ENCODE assay signal across 8 mouse cellular contexts in genomic region chr7:130519096-130520048, GRCm38 (mm10). TPM values are rescaled to one million over a fixed set of nuclear protein-coding genes. Genes with fewer than 3 reads are reported as not detected.
DNase-seq lines count a peak whose midpoint lies in the region; ATAC-seq and TF ChIP-seq lines count a peak whose summit lies in the region.

No protein-coding gene starts in this region.

- peaks cover 4% of the 10 kb centered on the region for H3K9me3 ChIP-seq in CH12.LX (replicated peaks; ENCODE audit: low read length)
- H3K9me3 ChIP-seq in forebrain, embryonic 11.5 days (ENCODE audit: control insufficient read depth, low read length): no peaks in the 10 kb centered on the region
- H3K9me3 ChIP-seq in heart, embryonic 16.5 days (replicated peaks; ENCODE audit: control insufficient read depth, low read length): no peaks in the 10 kb centered on the region
- no peaks in the 10 kb centered on the region for H3K9me3 ChIP-seq in liver, embryonic 15.5 days (replicated peaks)
- no peaks in the 10 kb centered on the region for H3K9me3 ChIP-seq in neural tube, embryonic 12.5 days

- TF ChIP-seq EP300 in CH12.LX (IDR thresholded peaks at IDR 0.05; ENCODE audit: low read length): no peak

- H3K79me2 ChIP-seq in CH12.LX (replicated peaks; ENCODE audit: control insufficient read depth, extremely low read depth, insufficient read depth, poor library complexity, severe bottlenecking): peaks cover 8% of the 10 kb centered on the region

- no peaks in the 10 kb centered on the region for H3K27me3 ChIP-seq in CH12.LX (replicated peaks)
- H3K27me3 ChIP-seq in forebrain, embryonic 11.5 days (ENCODE audit: control insufficient read depth, insufficient read depth, low read length): no peaks in the 10 kb centered on the region
- H3K27me3 ChIP-seq in heart, embryonic 16.5 days (ENCODE audit: control insufficient read depth, insufficient read depth, low read length): no peaks in the 10 kb centered on the region
- H3K27me3 ChIP-seq in liver, embryonic 15.5 days: no peaks in the 10 kb centered on the region
- no peaks in the 10 kb centered on the region for H3K27me3 ChIP-seq in neural tube, embryonic 12.5 days (replicated peaks)

- peak overlapping the region; percentile 81 for H3K9ac ChIP-seq in CH12.LX (ENCODE audit: insufficient read depth, low read depth)
- peak overlapping the region; percentile 90 for H3K9ac ChIP-seq in forebrain, embryonic 11.5 days (ENCODE audit: low read length)
- peak overlapping the region; percentile 98 for H3K9ac ChIP-seq in heart, embryonic 16.5 days (ENCODE audit: low read length)
- peak overlapping the region; percentile 98 for H3K9ac ChIP-seq in liver, embryonic 15.5 days
- peak overlapping the region; percentile 89 for H3K9ac ChIP-seq in neural tube, embryonic 12.5 days

- no peak for TF ChIP-seq RAD21 in CH12.LX (IDR thresholded peaks at IDR 0.05; ENCODE audit: low read depth, low read length)

- dilution Hi-C loops in CH12.LX (cut with MboI; ENCODE audit: extremely low pct_ligation_motif_present, extremely low pct_unique_long_range_greater_than_20kb, low sequenced_read_pairs): no loop called here

- TF ChIP-seq POLR2A in CH12.LX (IDR thresholded peaks at IDR 0.05; ENCODE audit: low read depth, low read length): peak; percentile 70

- TF ChIP-seq CTCF in CH12.LX (conservative IDR thresholded peaks at IDR 0.05 in 1 of 2, IDR thresholded peaks at IDR 0.05 in 1 of 2; ENCODE audit: low read depth in 2 of 2, low read length in 2 of 2): no peak

- H3K4me1 ChIP-seq in CH12.LX (ENCODE audit: control insufficient read depth in 1 of 2, insufficient read depth in 2 of 2): peaks cover 0 to 23% of the 10 kb centered on the region in 2 experiments; a peak in 2 of 4 replicates
- no peaks in the 10 kb centered on the region; the same call in 1 of the 2 replicates for H3K4me1 ChIP-seq in forebrain, embryonic 11.5 days (replicated peaks; ENCODE audit: control insufficient read depth, insufficient read depth, low read length)
- peaks cover 14% of the 10 kb centered on the region for H3K4me1 ChIP-seq in heart, embryonic 16.5 days (ENCODE audit: control insufficient read depth, insufficient read depth, low read length)
- H3K4me1 ChIP-seq in liver, embryonic 15.5 days (replicated peaks): peaks cover 32% of the 10 kb centered on the region
- H3K4me1 ChIP-seq in neural tube, embryonic 12.5 days: peaks cover 20% of the 10 kb centered on the region

- in situ Hi-C loops in CH12.LX (cut with MboI; ENCODE audit: low pct_ligation_motif_present, low pct_unique_long_range_greater_than_20kb, low sequenced_read_pairs): loop anchor here (25.0 kb wide), 1 partner anchor 1757 kb away; no protein-coding TSS in a partner anchor

- peak; percentile 89 for DNase-seq in CH12.LX (ENCODE audit: extremely low read depth)
- peak; percentile 86 for DNase-seq in c-Kit-positive CD71-positive TER-119-negative erythroid progenitor cells, embryonic 14.5 days (ENCODE audit: low read depth)
- DNase-seq in forebrain, embryonic 11.5 days (ENCODE audit: low spot score): peak; percentile 98
- peak; percentile 97 to 99 for DNase-seq in kidney, postnatal 36 days
- peak; percentile 96 for DNase-seq in telencephalon, adult 2 months (ENCODE audit: low read depth, low spot score)

- peak; percentile 97 for ATAC-seq in forebrain, embryonic 11.5 days (replicated peaks; ENCODE audit: low FRiP score)
- ATAC-seq in heart, embryonic 16.5 days (replicated peaks; ENCODE audit: extremely low read depth, insufficient read depth, low FRiP score): peak; percentile 98
- ATAC-seq in liver, embryonic 15.5 days (ENCODE audit: insufficient read depth): peak; percentile 92
- peak; percentile 97 for ATAC-seq in neural tube, embryonic 12.5 days (ENCODE audit: low FRiP score, low read depth)

- WGBS in forebrain, embryonic 11.5 days: under 1% methylated on average over 88 of the region's 90 CpGs
- WGBS in heart, embryonic 16.5 days: under 1% methylated on average over 90 of the region's 90 CpGs
- WGBS in liver, embryonic 15.5 days (ENCODE audit: insufficient replicate concordance): under 1% methylated on average over 90 of the region's 90 CpGs
- whole genome bisulfite sequencing in neural tube, embryonic 12.5 days: under 1% methylated on average over 90 of the region's 90 CpGs

- H3K4me3 ChIP-seq in CH12.LX (replicated peaks in 1 of 3; ENCODE audit: low read depth in 2 of 3, low read length in 2 of 3, poor library complexity in 1 of 3): peak overlapping the region; percentile 76 to 96 (median 85)
- peak overlapping the region; percentile 82 for H3K4me3 ChIP-seq in forebrain, embryonic 11.5 days (ENCODE audit: low read depth, low read length)
- peak overlapping the region; percentile 80 for H3K4me3 ChIP-seq in heart, embryonic 16.5 days (ENCODE audit: low read length)
- peak overlapping the region; percentile 97 for H3K4me3 ChIP-seq in liver, embryonic 15.5 days (replicated peaks)
- peak overlapping the region; percentile 80 for H3K4me3 ChIP-seq in neural tube, embryonic 12.5 days

- H3K4me2 ChIP-seq in CH12.LX (ENCODE audit: insufficient read depth, low read depth, poor library complexity, severe bottlenecking): peak overlapping the region; percentile 98
- H3K4me2 ChIP-seq in forebrain, embryonic 11.5 days (ENCODE audit: low read depth, low read length, severe bottlenecking): peak overlapping the region; percentile 78
- H3K4me2 ChIP-seq in heart, embryonic 16.5 days (ENCODE audit: low read depth, low read length): peak overlapping the region; percentile 88
- H3K4me2 ChIP-seq in liver, embryonic 15.5 days: peak overlapping the region; percentile 89
- H3K4me2 ChIP-seq in neural tube, embryonic 12.5 days (replicated peaks): peak overlapping the region; percentile 73

- H3K36me3 ChIP-seq in CH12.LX (replicated peaks in 1 of 2; ENCODE audit: control insufficient read depth in 1 of 2, insufficient read depth in 1 of 2, low read length in 1 of 2): peaks cover 0 to 6% of the 10 kb centered on the region in 2 experiments
- H3K36me3 ChIP-seq in forebrain, embryonic 11.5 days (ENCODE audit: control insufficient read depth, insufficient read depth, low read length): no peaks in the 10 kb centered on the region; the same call in 1 of the 2 replicates
- H3K36me3 ChIP-seq in heart, embryonic 16.5 days (ENCODE audit: control insufficient read depth, insufficient read depth): no peaks in the 10 kb centered on the region; the same call in 1 of the 2 replicates
- 0 out of 2 replicates have a peak, but pooled peaks cover 4% of the 10 kb centered on the region for H3K36me3 ChIP-seq in liver, embryonic 15.5 days (replicated peaks)
- H3K36me3 ChIP-seq in neural tube, embryonic 12.5 days: no peaks in the 10 kb centered on the region; the same call in 1 of the 2 replicates

- peak overlapping the region; percentile 14 for H3K27ac ChIP-seq in CH12.LX (ENCODE audit: insufficient read depth, low read depth)
- H3K27ac ChIP-seq in forebrain, embryonic 11.5 days (ENCODE audit: low read depth, low read length): peak overlapping the region; percentile 92
- H3K27ac ChIP-seq in heart, embryonic 16.5 days (ENCODE audit: low read length): peak overlapping the region; percentile 99
- peak overlapping the region; percentile 88 for H3K27ac ChIP-seq in liver, embryonic 15.5 days (replicated peaks)
- H3K27ac ChIP-seq in neural tube, embryonic 12.5 days: peak overlapping the region; percentile 91

TF ChIP-seq in CH12.LX, 34 proteins besides CTCF, POLR2A, EP300 and RAD21 (continues in another document):
- peak; percentile 59; the same call in 1 of the 2 replicates for TF ChIP-seq GABPA (IDR thresholded peaks at IDR 0.05; ENCODE audit: insufficient replicate concordance, low read depth, low read length)
- TF ChIP-seq SIN3A (IDR thresholded peaks at IDR 0.05; ENCODE audit: low read length): peak; percentile 58
- TF ChIP-seq MAX (IDR thresholded peaks at IDR 0.05; ENCODE audit: low read length): 0 out of 2 replicates have a peak, but pooled peaks have one; percentile 15
- TF ChIP-seq MYC (IDR thresholded peaks at IDR 0.05; ENCODE audit: low read depth, low read length): no peak
- peak; percentile 75 for TF ChIP-seq ELF1 (IDR thresholded peaks at IDR 0.05; ENCODE audit: low read depth, low read length)
- TF ChIP-seq NELFE (IDR thresholded peaks at IDR 0.05; ENCODE audit: low read depth, low read length): peak; percentile 79
- TF ChIP-seq MAFK (IDR thresholded peaks at IDR 0.05; ENCODE audit: insufficient replicate concordance, low read length): no peak
- TF ChIP-seq USF2 (conservative IDR thresholded peaks at IDR 0.05; ENCODE audit: low read depth, low read length): no peak
- TF ChIP-seq JUND (conservative IDR thresholded peaks at IDR 0.05; ENCODE audit: low read depth, low read length): no peak
- TF ChIP-seq CHD2 (IDR thresholded peaks at IDR 0.05; ENCODE audit: low read length): peak; percentile 98

RNA-seq across cellular contexts. Expression of gene Ate1, which starts 0.8 kb away (rescaled TPM):
- total RNA-seq in CH12.LX (2012; rRNA removed) (11.3 and 12.2 TPM in 2 replicates), CH12.LX (2014; rRNA removed) (14.3 and 15.5 TPM in 2 replicates)
- 14.8 and 15.4 TPM in 2 replicates for polyA plus RNA-seq in CH12.LX (2012; ENCODE audit: insufficient read length, low read depth)
- 57.5 and 59.7 TPM in 2 replicates for polyA plus RNA-seq in forebrain, embryonic 11.5 days (2014; fragmentation: Nextera tagmentation; extraction: Ambion mirVana)
- polyA plus RNA-seq in heart, embryonic 16.5 days (2015; fragmentation: Nextera tagmentation; extraction: Ambion mirVana): 49.3 and 50.8 TPM in 2 replicates
- polyA plus RNA-seq in liver, embryonic 15.5 days (2015; fragmentation: Nextera tagmentation; extraction: Ambion mirVana): 18.8 and 24.1 TPM in 2 replicates
- 62.7 and 71.6 TPM in 2 replicates for polyA plus RNA-seq in neural tube, embryonic 12.5 days (2016; fragmentation: Nextera tagmentation; extraction: Ambion mirVana)

RNA-seq across cellular contexts. Expression of gene Nsmce4a, which starts 53.5 kb away (rescaled TPM):
- 67.6 and 81.5 TPM in 2 replicates for total RNA-seq in CH12.LX (2012; rRNA removed)
- total RNA-seq in CH12.LX (2014; rRNA removed): 208 and 255 TPM in 2 replicates
- polyA plus RNA-seq in CH12.LX (2012; ENCODE audit: insufficient read length, low read depth): 97.9 and 98.4 TPM in 2 replicates
- 211 and 215 TPM in 2 replicates for polyA plus RNA-seq in forebrain, embryonic 11.5 days (2014; fragmentation: Nextera tagmentation; extraction: Ambion mirVana)
- 123 and 132 TPM in 2 replicates for polyA plus RNA-seq in heart, embryonic 16.5 days (2015; fragmentation: Nextera tagmentation; extraction: Ambion mirVana)
- 83.9 and 90.7 TPM in 2 replicates for polyA plus RNA-seq in liver, embryonic 15.5 days (2015; fragmentation: Nextera tagmentation; extraction: Ambion mirVana)
- 138 and 143 TPM in 2 replicates for polyA plus RNA-seq in neural tube, embryonic 12.5 days (2016; fragmentation: Nextera tagmentation; extraction: Ambion mirVana)

RNA-seq across cellular contexts. Expression of gene Tacc2, which starts 57.9 kb away (rescaled TPM):
- total RNA-seq in CH12.LX (2012; rRNA removed) (0.13 and 0.17 TPM in 2 replicates), CH12.LX (2014; rRNA removed) (not detected in 2 replicates)
- 0.14 and 0.41 TPM in 2 replicates for polyA plus RNA-seq in CH12.LX (2012; ENCODE audit: insufficient read length, low read depth)
- 47.4 and 50.8 TPM in 2 replicates for polyA plus RNA-seq in forebrain, embryonic 11.5 days (2014; fragmentation: Nextera tagmentation; extraction: Ambion mirVana)
- 45.0 and 47.0 TPM in 2 replicates for polyA plus RNA-seq in heart, embryonic 16.5 days (2015; fragmentation: Nextera tagmentation; extraction: Ambion mirVana)
- 2.6 and 3.0 TPM in 2 replicates for polyA plus RNA-seq in liver, embryonic 15.5 days (2015; fragmentation: Nextera tagmentation; extraction: Ambion mirVana)
- 74.3 and 85.5 TPM in 2 replicates for polyA plus RNA-seq in neural tube, embryonic 12.5 days (2016; fragmentation: Nextera tagmentation; extraction: Ambion mirVana)

Comparison
In these comparisons a context has a peak if more than half of its experiments do, and no peak if none do; other contexts are left out.
1. Peak in every context shown above with its lines: DNase-seq, ATAC-seq, H3K4me3 ChIP-seq and H3K27ac ChIP-seq.
2. H3K27ac ChIP-seq: peak in every context shown above with its lines; median percentile 99 in heart, embryonic 16.5 days; 92 in forebrain, embryonic 11.5 days; 91 in neural tube, embryonic 12.5 days; 88 in liver, embryonic 15.5 days; 14 in CH12.LX.
3. RNA of gene Tacc2, which starts 57.9 kb away (polyA plus RNA-seq): 74.3 to 85.5 TPM in neural tube, embryonic 12.5 days, 47.4 to 50.8 TPM in forebrain, embryonic 11.5 days and 45.0 to 47.0 TPM in heart, embryonic 16.5 days; 2.6 to 3.0 TPM in liver, embryonic 15.5 days and 0.14 to 0.41 TPM in CH12.LX; every median in the first group is over 10 times any median in the second.